Mouse (Mus musculus): ENCODE measurements around the gene Adamts1. TPM values are rescaled to one million over a fixed set of nuclear protein-coding genes. Genes with fewer than 3 reads are reported as not detected.

Gene Adamts1
- polyA plus RNA-seq, 1 experiment from 2014 or later = 52.0 TPM

GRCm38 (mm10) chr16:85801252-85801651, 1.7 kb downstream of the Adamts1 start:
- Histone ChIP-seq H3K27ac (replicated peaks) (peak overlapping the region; percentile 99), H3K4me1 (peaks cover 41% of the 10 kb centered on the region), H3K4me3 (peak overlapping the region; percentile 88), H3K27me3 (replicated peaks) (no peaks in the 10 kb centered on the region), H3K9me3 (no peaks in the 10 kb centered on the region), H3K36me3 (peaks cover 40% of the 10 kb centered on the region), H3K9ac (peak overlapping the region; percentile 96), H3K4me2 (peak overlapping the region; percentile 87)
- WGBS = under 1% methylated on average over 23 of the region's 23 CpGs
- ATAC-seq (ENCODE audit: extremely low read depth, insufficient number of reproducible peaks, low FRiP score, low TSS enrichment) = peak; percentile 52

- H3K27me3 ChIP-seq (replicated peaks) = no peaks in the 10 kb centered on the region
- peaks cover 46% of the 10 kb centered on the region for H3K36me3 ChIP-seq
- peak overlapping the region; percentile 99 for H3K27ac ChIP-seq (replicated peaks)
- peaks cover 41% of the 10 kb centered on the region for H3K4me1 ChIP-seq
- peak overlapping the region; percentile 88 for H3K4me3 ChIP-seq
- ATAC-seq (ENCODE audit: extremely low read depth, insufficient number of reproducible peaks, low FRiP score, low TSS enrichment) = peak; percentile 64
- no peaks in the 10 kb centered on the region for H3K9me3 ChIP-seq
- peak overlapping the region; percentile 96 for H3K9ac ChIP-seq
- peak overlapping the region; percentile 87 for H3K4me2 ChIP-seq
- 2% methylated on average over 8 of the region's 8 CpGs for WGBS
These were observed 2.2 kb downstream of the Adamts1 start for GRCm38 (mm10) chr16:85800691-85801090.

DNA sequence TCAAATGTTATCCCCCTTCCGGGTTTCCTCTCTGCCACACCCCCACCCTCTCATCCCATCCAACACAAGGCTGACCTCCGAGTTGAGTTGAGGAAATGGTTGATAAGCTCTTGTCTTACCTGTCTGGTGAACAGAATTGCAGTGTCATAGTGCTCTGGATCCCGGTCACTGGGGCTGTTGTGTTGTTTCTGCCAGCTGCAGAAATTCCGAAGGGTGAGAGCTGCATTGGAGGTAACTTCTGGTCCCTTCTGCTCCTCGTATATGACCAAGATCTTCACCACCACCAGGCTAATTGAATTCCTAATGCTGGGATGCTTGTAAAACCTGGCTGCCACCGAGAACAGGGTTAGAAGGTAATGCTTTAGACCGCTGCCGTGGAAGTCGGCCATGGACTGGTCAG, 2.9 kb downstream of the Adamts1 start:
- WGBS = 45% methylated on average over 9 of the region's 9 CpGs
- Histone ChIP-seq H3K27me3 (replicated peaks) (no peaks in the 10 kb centered on the region), H3K36me3 (peaks cover 53% of the 10 kb centered on the region), H3K4me2 (peak overlapping the region; percentile 87), H3K27ac (replicated peaks) (no peak overlapping the region), H3K9ac (peak overlapping the region; percentile 78), H3K4me3 (peak overlapping the region; percentile 88), H3K4me1 (peaks cover 41% of the 10 kb centered on the region), H3K9me3 (no peaks in the 10 kb centered on the region)
- no peak for ATAC-seq (ENCODE audit: extremely low read depth, insufficient number of reproducible peaks, low FRiP score, low TSS enrichment)

DNA sequence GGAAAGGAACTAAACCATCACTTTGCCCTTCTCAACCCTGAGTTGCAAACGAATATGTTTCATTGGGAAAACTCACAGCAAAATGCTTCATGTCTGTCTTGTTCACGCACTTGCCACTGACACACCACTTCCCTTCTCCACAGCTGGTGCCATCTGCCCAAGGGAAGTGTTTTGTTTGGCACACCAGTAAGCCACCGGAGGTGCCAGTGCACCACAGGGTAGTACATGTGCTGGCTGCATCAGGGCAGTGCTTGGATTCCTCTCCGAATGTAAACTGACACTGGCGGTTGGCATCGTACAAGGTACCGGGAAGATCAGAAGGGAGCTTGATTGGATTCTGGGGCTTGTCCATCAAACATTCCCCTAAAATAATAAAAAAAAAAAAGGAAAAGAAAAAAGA, 4.6 kb downstream of the Adamts1 start:
- Histone ChIP-seq H3K27ac (replicated peaks) (no peak overlapping the region), H3K4me2 (peak overlapping the region; percentile 87; the same call in 1 of the 2 replicates), H3K36me3 (peaks cover 66% of the 10 kb centered on the region), H3K4me3 (peak overlapping the region; percentile 88; the same call in 1 of the 2 replicates), H3K4me1 (peaks cover 37% of the 10 kb centered on the region), H3K27me3 (replicated peaks) (no peaks in the 10 kb centered on the region), H3K9ac (no peak overlapping the region), H3K9me3 (no peaks in the 10 kb centered on the region)
- no peak for ATAC-seq (ENCODE audit: extremely low read depth, insufficient number of reproducible peaks, low FRiP score, low TSS enrichment)
- 79% methylated on average over 7 of the region's 7 CpGs for WGBS

DNA sequence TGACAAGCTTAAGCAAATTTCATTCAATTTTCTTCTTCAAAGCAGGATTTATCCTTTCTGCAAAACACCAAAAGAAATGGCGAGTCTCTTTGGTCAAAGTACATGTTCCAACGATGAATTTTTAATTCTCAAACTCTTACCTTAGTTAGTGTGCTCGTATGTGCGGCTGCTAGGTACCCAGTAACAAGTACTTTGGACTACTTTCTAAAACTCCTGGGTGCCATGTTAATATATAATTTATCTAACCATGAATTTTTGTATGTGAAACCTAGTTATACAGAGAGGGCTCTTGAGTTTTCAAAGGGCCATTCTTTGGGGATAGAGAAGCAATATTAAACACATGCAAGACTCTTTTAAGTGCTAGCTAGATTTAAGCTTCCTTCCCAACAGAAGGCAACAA, 5.8 kb downstream of the Adamts1 start:
- H3K9me3 ChIP-seq = no peaks in the 10 kb centered on the region
- H3K4me2 ChIP-seq = peak overlapping the region; percentile 87
- no peak overlapping the region for H3K9ac ChIP-seq
- no peaks in the 10 kb centered on the region for H3K27me3 ChIP-seq (replicated peaks)
- H3K27ac ChIP-seq (replicated peaks) = no peak overlapping the region
- WGBS = 89% methylated on average over 4 of the region's 4 CpGs
- peaks cover 37% of the 10 kb centered on the region for H3K4me1 ChIP-seq
- no peak overlapping the region for H3K4me3 ChIP-seq
- ATAC-seq (ENCODE audit: extremely low read depth, insufficient number of reproducible peaks, low FRiP score, low TSS enrichment) = no peak
- H3K36me3 ChIP-seq = peaks cover 66% of the 10 kb centered on the region

DNA sequence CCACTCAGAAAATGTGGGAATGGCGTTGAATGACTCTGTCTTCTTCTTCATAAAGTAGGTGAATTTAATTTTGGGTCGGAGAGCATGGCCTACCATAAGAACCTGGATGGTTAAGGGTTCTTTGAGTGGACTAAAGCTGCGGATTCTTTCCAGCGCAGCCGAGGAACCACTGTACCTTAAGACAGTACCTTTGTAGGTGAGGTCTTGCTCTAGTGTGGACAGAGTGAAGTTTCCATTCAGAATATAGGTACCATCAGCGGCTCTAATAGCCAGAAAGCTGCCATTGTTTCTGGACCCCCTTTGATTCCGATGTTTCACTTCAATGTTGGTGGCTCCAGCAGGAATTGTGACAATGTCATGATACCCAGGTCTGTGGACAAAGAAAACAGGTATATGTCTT, 7.2 kb downstream of the Adamts1 start:
- H3K36me3 ChIP-seq = peaks cover 66% of the 10 kb centered on the region
- no peak overlapping the region for H3K4me3 ChIP-seq
- 88% methylated on average over 7 of the region's 7 CpGs for WGBS

DNA sequence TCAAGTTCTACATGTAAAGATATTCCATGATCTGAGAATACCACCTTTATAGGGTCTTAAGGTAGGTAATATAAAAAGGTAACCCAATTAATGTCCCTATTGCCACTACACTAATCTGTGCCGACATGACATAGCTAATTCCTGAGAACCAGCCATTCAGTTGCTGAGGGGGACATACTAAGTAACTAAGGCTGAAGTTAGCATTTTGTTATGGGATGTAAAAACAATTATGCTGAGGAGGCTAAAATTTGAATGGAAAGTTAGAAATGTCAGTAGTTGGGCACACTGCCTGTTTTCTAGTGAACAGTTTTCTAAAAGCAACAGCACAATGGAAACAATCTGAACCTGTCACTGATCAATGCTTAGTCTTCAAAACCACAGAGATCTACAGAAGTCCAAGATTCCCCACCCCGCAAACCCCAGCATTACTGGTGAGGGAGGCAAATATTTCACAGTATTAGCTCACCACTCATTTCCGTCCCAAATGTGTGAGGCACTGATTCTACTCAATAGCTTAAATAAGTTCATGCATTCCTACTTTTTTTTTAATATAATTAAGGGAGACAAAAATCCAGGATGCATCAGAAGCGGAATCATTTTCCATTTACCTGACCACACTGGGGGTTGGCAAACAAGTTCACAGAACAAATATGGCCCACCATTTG, 9.6 kb downstream of the Adamts1 start:
- 81% methylated on average over 4 of the region's 4 CpGs for WGBS
- H3K27ac ChIP-seq (replicated peaks) = no peak overlapping the region
- no peaks in the 10 kb centered on the region for H3K27me3 ChIP-seq (replicated peaks)
- H3K9ac ChIP-seq = no peak overlapping the region
- ATAC-seq (ENCODE audit: extremely low read depth, insufficient number of reproducible peaks, low FRiP score, low TSS enrichment) = no peak
- no peaks in the 10 kb centered on the region for H3K9me3 ChIP-seq
- H3K4me1 ChIP-seq = peaks cover 17% of the 10 kb centered on the region
- H3K4me3 ChIP-seq = no peak overlapping the region
- H3K36me3 ChIP-seq = peaks cover 46% of the 10 kb centered on the region
- no peak overlapping the region for H3K4me2 ChIP-seq

More for the DNA sequence above, 7.2 kb downstream of the Adamts1 start:
- ATAC-seq (ENCODE audit: extremely low read depth, insufficient number of reproducible peaks, low FRiP score, low TSS enrichment) = no peak
- Histone ChIP-seq H3K9me3 (no peaks in the 10 kb centered on the region), H3K4me1 (peaks cover 37% of the 10 kb centered on the region), H3K9ac (no peak overlapping the region), H3K27me3 (replicated peaks) (no peaks in the 10 kb centered on the region), H3K27ac (replicated peaks) (no peak overlapping the region), H3K4me2 (no peak overlapping the region)

DNA sequence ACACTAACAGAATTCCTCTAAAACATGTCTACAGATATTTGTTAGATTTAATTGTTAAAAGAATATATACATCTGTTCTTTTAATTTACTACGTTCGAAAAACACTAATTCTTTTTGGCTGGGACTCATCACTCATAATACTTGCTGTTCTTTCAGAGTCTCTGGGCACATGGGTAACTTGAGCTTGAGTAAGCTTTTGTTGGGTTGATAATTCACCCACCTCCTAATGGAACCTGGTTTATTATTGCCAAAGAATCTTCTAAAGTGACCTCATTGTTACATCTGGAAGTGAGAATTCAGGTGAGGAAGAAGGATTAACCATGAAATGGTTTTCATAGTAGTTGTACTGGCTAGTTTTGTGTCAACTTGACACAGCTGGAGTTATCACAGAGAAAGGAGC, 21.8 kb downstream of the Adamts1 start:
- no peaks in the 10 kb centered on the region for H3K9me3 ChIP-seq
- 84% methylated on average over 2 of the region's 2 CpGs for WGBS

GRCm38 (mm10) chr16:85779775-85780174, 23.1 kb downstream of the Adamts1 start:
- no peak for ATAC-seq (ENCODE audit: extremely low read depth, insufficient number of reproducible peaks, low FRiP score, low TSS enrichment)
- no peaks in the 10 kb centered on the region for H3K27me3 ChIP-seq (replicated peaks)
- no peaks in the 10 kb centered on the region for H3K36me3 ChIP-seq
- no peaks in the 10 kb centered on the region for H3K9me3 ChIP-seq
- no peak overlapping the region for H3K4me2 ChIP-seq
- H3K4me3 ChIP-seq = no peak overlapping the region
- no peak overlapping the region for H3K27ac ChIP-seq (replicated peaks)
- H3K9ac ChIP-seq = no peak overlapping the region
- H3K4me1 ChIP-seq = no peaks in the 10 kb centered on the region

More for the DNA sequence above, 21.8 kb downstream of the Adamts1 start:
- no peak for ATAC-seq (ENCODE audit: extremely low read depth, insufficient number of reproducible peaks, low FRiP score, low TSS enrichment)
- Histone ChIP-seq H3K36me3 (no peaks in the 10 kb centered on the region), H3K4me3 (no peak overlapping the region), H3K27me3 (replicated peaks) (no peaks in the 10 kb centered on the region), H3K4me2 (no peak overlapping the region), H3K27ac (replicated peaks) (no peak overlapping the region), H3K9ac (no peak overlapping the region), H3K4me1 (no peaks in the 10 kb centered on the region)

GRCm38 (mm10) chr16:85772272-85772671, 30.6 kb downstream of the Adamts1 start:
- 68% methylated on average over 3 of the region's 3 CpGs for WGBS
- no peak for ATAC-seq (ENCODE audit: extremely low read depth, insufficient number of reproducible peaks, low FRiP score, low TSS enrichment)

GRCm38 (mm10) chr16:85767341-85767740, 35.6 kb downstream of the Adamts1 start:
- WGBS = 36% methylated on average over 4 of the region's 4 CpGs
- Histone ChIP-seq H3K4me1 (peaks cover 20% of the 10 kb centered on the region), H3K36me3 (no peaks in the 10 kb centered on the region), H3K9me3 (no peaks in the 10 kb centered on the region), H3K27me3 (replicated peaks) (no peaks in the 10 kb centered on the region), H3K4me2 (no peak overlapping the region), H3K4me3 (no peak overlapping the region), H3K9ac (no peak overlapping the region), H3K27ac (replicated peaks) (no peak overlapping the region)
- no peak for ATAC-seq (ENCODE audit: extremely low read depth, insufficient number of reproducible peaks, low FRiP score, low TSS enrichment)

More at GRCm38 (mm10) chr16:85772272-85772671, 30.6 kb downstream of the Adamts1 start:
- H3K9ac ChIP-seq = no peak overlapping the region
- no peaks in the 10 kb centered on the region for H3K36me3 ChIP-seq
- H3K9me3 ChIP-seq = no peaks in the 10 kb centered on the region
- H3K27me3 ChIP-seq (replicated peaks) = no peaks in the 10 kb centered on the region
- H3K27ac ChIP-seq (replicated peaks) = no peak overlapping the region
- no peak overlapping the region for H3K4me3 ChIP-seq
- no peaks in the 10 kb centered on the region for H3K4me1 ChIP-seq
- no peak overlapping the region for H3K4me2 ChIP-seq

- no peak for ATAC-seq (ENCODE audit: extremely low read depth, insufficient number of reproducible peaks, low FRiP score, low TSS enrichment)
- H3K9me3 ChIP-seq = no peaks in the 10 kb centered on the region
- H3K4me2 ChIP-seq = peak overlapping the region; percentile 22; the same call in 1 of the 2 replicates
- no peaks in the 10 kb centered on the region for H3K36me3 ChIP-seq
- H3K4me3 ChIP-seq = no peak overlapping the region
- no peak overlapping the region for H3K9ac ChIP-seq
- WGBS = 39% methylated on average over 8 of the region's 8 CpGs
- H3K27me3 ChIP-seq (replicated peaks) = no peaks in the 10 kb centered on the region
- peaks cover 34% of the 10 kb centered on the region for H3K4me1 ChIP-seq
- H3K27ac ChIP-seq (replicated peaks) = no peak overlapping the region
These were observed 37.2 kb downstream of the Adamts1 start for GRCm38 (mm10) chr16:85765697-85766096.
